ENCODE assay signal across 16 mouse cellular contexts in genomic region chr13:44290199-44290598, GRCm38 (mm10).
DNase-seq lines count a peak whose midpoint lies in the region; ATAC-seq and TF ChIP-seq lines count a peak whose summit lies in the region.
"Had no signal": no experiment of that assay in that cellular context is flagged by ENCODE, and none has a peak within 500 bp of the region (broad histone marks: within the 10 kb centered on the region; RNA-seq: fewer than 3 reads in every experiment).

No protein-coding gene starts in this region.

- WGBS in kidney, postnatal 0 days = 97% methylated on average over 2 of the region's 2 CpGs
- 91% methylated on average over 2 of the region's 2 CpGs for WGBS in bone marrow, adult 2 months
- 96% methylated on average over 2 of the region's 2 CpGs for WGBS in neural tube, embryonic 15.5 days

- no peak overlapping the region for H3K27ac ChIP-seq in kidney, postnatal 0 days
- no peak overlapping the region for H3K27ac ChIP-seq in bone marrow, adult 2 months (ENCODE audit: control insufficient read depth, insufficient read depth, low read depth, low read length, poor library complexity)
- H3K27ac ChIP-seq in neural tube, embryonic 15.5 days (replicated peaks) = no peak overlapping the region
- H3K27ac ChIP-seq: forebrain, embryonic 10.5 days; heart, embryonic 15.5 days; lung, embryonic 15.5 days; midbrain, embryonic 10.5 days had no signal

- TF ChIP-seq POLR2A in bone marrow, adult 2 months (IDR thresholded peaks at IDR 0.05; ENCODE audit: borderline replicate concordance, control insufficient read depth, low read depth, low read length) = no peak

- H3K4me1 ChIP-seq in kidney, postnatal 0 days (replicated peaks; ENCODE audit: insufficient read depth, low read length) = no peaks in the 10 kb centered on the region
- no peaks in the 10 kb centered on the region for H3K4me1 ChIP-seq in bone marrow, adult 2 months (ENCODE audit: control insufficient read depth, insufficient read depth, low read length)
- H3K4me1 ChIP-seq in neural tube, embryonic 15.5 days = peaks cover 8% of the 10 kb centered on the region; the same call in 1 of the 2 replicates
- H3K4me1 ChIP-seq: forebrain, embryonic 10.5 days; heart, embryonic 15.5 days; midbrain, embryonic 10.5 days had no signal

- H3K36me3 ChIP-seq in kidney, postnatal 0 days (ENCODE audit: insufficient read depth, low read length) = no peaks in the 10 kb centered on the region
- no peaks in the 10 kb centered on the region for H3K36me3 ChIP-seq in neural tube, embryonic 15.5 days
- H3K36me3 ChIP-seq: forebrain, embryonic 10.5 days; heart, embryonic 15.5 days; lung, embryonic 15.5 days; midbrain, embryonic 10.5 days had no signal

- H3K4me2 ChIP-seq in kidney, postnatal 0 days (ENCODE audit: low read length) = no peak overlapping the region
- H3K4me2 ChIP-seq in neural tube, embryonic 15.5 days = no peak overlapping the region
- H3K4me2 ChIP-seq: heart, embryonic 15.5 days; lung, embryonic 15.5 days had no signal

- DNase-seq in kidney, postnatal 0 days (ENCODE audit: low spot score) = no peak
- DNase-seq in kidney, postnatal 25 days = no peak
- peak; percentile 17 for DNase-seq in thymus, postnatal 25 days
- no peak for DNase-seq in thymus, adult 18-20 months
- DNase-seq in Muller cell, postnatal 12 days (ENCODE audit: inconsistent ontology term) = no peak
- no peak for DNase-seq in cerebellum, postnatal 14 days
- DNase-seq: adrenal gland, postnatal 36 days; cerebellum, adult 18-20 months; kidney, postnatal 4 days; retina, postnatal 1 day had no signal

- H3K27me3 ChIP-seq in kidney, postnatal 0 days (ENCODE audit: insufficient read depth, low read length) = no peaks in the 10 kb centered on the region
- H3K27me3 ChIP-seq in neural tube, embryonic 15.5 days (replicated peaks) = no peaks in the 10 kb centered on the region
- H3K27me3 ChIP-seq: heart, embryonic 15.5 days; lung, embryonic 15.5 days had no signal

- TF ChIP-seq CTCF in kidney, postnatal 0 days (IDR thresholded peaks at IDR 0.05; ENCODE audit: low read depth) = peak; percentile 42
- TF ChIP-seq CTCF in bone marrow, adult 2 months (IDR thresholded peaks at IDR 0.05; ENCODE audit: control insufficient read depth, insufficient read depth, low read length) = peak; percentile 50

- no peak overlapping the region for H3K9ac ChIP-seq in kidney, postnatal 0 days (ENCODE audit: low read depth, low read length)
- no peak overlapping the region for H3K9ac ChIP-seq in neural tube, embryonic 15.5 days (replicated peaks)
- H3K9ac ChIP-seq: heart, embryonic 15.5 days; lung, embryonic 15.5 days had no signal

- no peaks in the 10 kb centered on the region for H3K9me3 ChIP-seq in kidney, postnatal 0 days (replicated peaks; ENCODE audit: low read length)
- no peaks in the 10 kb centered on the region for H3K9me3 ChIP-seq in neural tube, embryonic 15.5 days (replicated peaks)
- H3K9me3 ChIP-seq: heart, embryonic 15.5 days; lung, embryonic 15.5 days had no signal

- no peak for ATAC-seq in kidney, postnatal 0 days (replicated peaks; ENCODE audit: low FRiP score, low read depth)
- no peak for ATAC-seq in neural tube, embryonic 15.5 days (ENCODE audit: low FRiP score)

- H3K4me3 ChIP-seq in kidney, postnatal 0 days (replicated peaks; ENCODE audit: low read depth, low read length) = no peak overlapping the region
- no peak overlapping the region for H3K4me3 ChIP-seq in bone marrow, adult 2 months (replicated peaks; ENCODE audit: control insufficient read depth, low read depth, low read length)
- H3K4me3 ChIP-seq in neural tube, embryonic 15.5 days (replicated peaks) = no peak overlapping the region
- H3K4me3 ChIP-seq: forebrain, embryonic 10.5 days; heart, embryonic 15.5 days; lung, embryonic 15.5 days; midbrain, embryonic 10.5 days had no signal
